Mouse (Mus musculus): ENCODE results near the gene Fam120b. TPM values are rescaled to one million over a fixed set of nuclear protein-coding genes. Genes with fewer than 3 reads are reported as not detected.

Gene Fam120b
- total and polyA plus RNA-seq, 3 experiments, result 9.8 to 10.5 TPM; not detected in 1

GRCm38 (mm10) chr17:15381092-15381860, 14.7 kb upstream of the Fam120b start:
- H3K9me3 ChIP-seq (replicated peaks; ENCODE audit: insufficient read depth, low read length), result no peaks in the 10 kb centered on the region
- TF ChIP-seq E2F4 (IDR thresholded peaks at IDR 0.05; ENCODE audit: borderline replicate concordance, low read depth, low read length) (no peak), EP300 (IDR thresholded peaks at IDR 0.05; ENCODE audit: low read depth in 1 of 2, low read length in 2 of 2) (no peak), GATA1 (IDR thresholded peaks at IDR 0.05; ENCODE audit: low read depth, low read length) (no peak), KAT2A (conservative IDR thresholded peaks at IDR 0.05; ENCODE audit: low read depth, low read length) (no peak), MYC (IDR thresholded peaks at IDR 0.05; ENCODE audit: low read depth, low read length) (no peak), ZC3H11A (IDR thresholded peaks at IDR 0.05; ENCODE audit: low read depth, low read length) (no peak), MYB (IDR thresholded peaks at IDR 0.05; ENCODE audit: low read depth, low read length) (no peak), ELF1 (IDR thresholded peaks at IDR 0.05; ENCODE audit: low read depth, low read length) (no peak), POLR2A (IDR thresholded peaks at IDR 0.05; ENCODE audit: control insufficient read depth in 1 of 2, insufficient read depth in 1 of 2, low read depth in 1 of 2, low read length in 2 of 2, poor library complexity in 1 of 2) (no peak), MAFK (IDR thresholded peaks at IDR 0.05; ENCODE audit: borderline replicate concordance, low read depth, low read length) (no peak), TAL1 (IDR thresholded peaks at IDR 0.05; ENCODE audit: low read length) (no peak), USF2 (IDR thresholded peaks at IDR 0.05; ENCODE audit: borderline replicate concordance in 1 of 2, insufficient read depth in 1 of 2, low read depth in 1 of 2, low read length in 2 of 2) (no peak), ZKSCAN1 (IDR thresholded peaks at IDR 0.05; ENCODE audit: low read depth, low read length) (no peak)
- no peak for DNase-seq (ENCODE audit: low read depth, low spot score)

GRCm38 (mm10) chr17:15381869-15382660, 13.9 kb upstream of the Fam120b start:
- no peaks in the 10 kb centered on the region for H3K79me2 ChIP-seq (ENCODE audit: control insufficient read depth, insufficient read depth, low read length, poor library complexity)
- DNase-seq (ENCODE audit: low read depth, low spot score), result no peak
- H3K27ac ChIP-seq (ENCODE audit: control insufficient read depth, low read depth, low read length), result no peak overlapping the region
- H3K9me3 ChIP-seq (replicated peaks; ENCODE audit: insufficient read depth, low read length), result no peaks in the 10 kb centered on the region
- TF ChIP-seq CHD1 (IDR thresholded peaks at IDR 0.05; ENCODE audit: low read depth, low read length) (no peak), ZKSCAN1 (IDR thresholded peaks at IDR 0.05; ENCODE audit: low read depth, low read length) (no peak)
- peaks cover under 1 to 2% of the 10 kb centered on the region in 2 experiments for H3K27me3 ChIP-seq (ENCODE audit: control insufficient read depth in 1 of 2, insufficient read depth in 2 of 2, low read length in 2 of 2)
- H3K4me3 ChIP-seq (ENCODE audit: control insufficient read depth in 1 of 2, insufficient read depth in 1 of 2, low read depth in 2 of 2, low read length in 2 of 2), result no peak overlapping the region
- no peak overlapping the region for H3K9ac ChIP-seq (ENCODE audit: control insufficient read depth, low read depth, low read length, poor library complexity, severe bottlenecking)
- H3K36me3 ChIP-seq (ENCODE audit: control insufficient read depth in 1 of 2, insufficient read depth in 2 of 2, low read length in 2 of 2), result no peaks in the 10 kb centered on the region
- H3K4me1 ChIP-seq (ENCODE audit: control insufficient read depth in 1 of 2, insufficient read depth in 2 of 2, low read length in 2 of 2), result no peaks in the 10 kb centered on the region

More at GRCm38 (mm10) chr17:15381092-15381860, 14.7 kb upstream of the Fam120b start:
- Histone ChIP-seq H3K9ac (ENCODE audit: control insufficient read depth, low read depth, low read length, poor library complexity, severe bottlenecking) (no peak overlapping the region), H3K4me1 (ENCODE audit: control insufficient read depth in 1 of 2, insufficient read depth in 2 of 2, low read length in 2 of 2) (no peaks in the 10 kb centered on the region), H3K4me3 (ENCODE audit: control insufficient read depth in 1 of 2, insufficient read depth in 1 of 2, low read depth in 2 of 2, low read length in 2 of 2) (no peak overlapping the region), H3K79me2 (ENCODE audit: control insufficient read depth, insufficient read depth, low read length, poor library complexity) (no peaks in the 10 kb centered on the region), H3K27ac (ENCODE audit: control insufficient read depth, low read depth, low read length) (no peak overlapping the region), H3K27me3 (ENCODE audit: control insufficient read depth in 1 of 2, insufficient read depth in 2 of 2, low read length in 2 of 2) (no peaks in the 10 kb centered on the region; a peak in 2 of 4 replicates), H3K36me3 (ENCODE audit: control insufficient read depth in 1 of 2, insufficient read depth in 2 of 2, low read length in 2 of 2) (no peaks in the 10 kb centered on the region)

Data from MEL (cell line).